Mouse (Mus musculus) embryonic fibroblast, embryonic 13.5 days (primary cell): Measurements from ENCODE around the gene Hira. TPM values are rescaled to one million over a fixed set of nuclear protein-coding genes. Genes with fewer than 3 reads are reported as not detected.
"Not testable (repeated sequence)": the region's sequence is repeated elsewhere in the genome, so short reads cannot be mapped to it uniquely, and the experiment has no call there.

Source experiments
- H3K27ac ChIP-seq: 2 replicates; pipeline ENCODE4 v1.5.1; 2012; ENCODE audit warnings: low read length, control low read depth, inconsistent platforms; ENCODE audit not compliant: insufficient read depth
- H3K4me1 ChIP-seq: 2 replicates; pipeline ENCODE4 v1.6.1; 2011; ENCODE audit warnings: low read length; ENCODE audit not compliant: control insufficient read depth, insufficient read depth
- H3K4me3 ChIP-seq: 2 replicates; pipeline ENCODE4 v1.5.1; 2011; ENCODE audit warnings: mild to moderate bottlenecking, control low read depth, low read length; ENCODE audit not compliant: insufficient read depth
- CTCF ChIP-seq: IDR thresholded peaks from 2 replicates; pipeline ENCODE4 v1.5.1; 2011; ENCODE audit warnings: mild to moderate bottlenecking, control low read depth, low read length, moderate library complexity, borderline replicate concordance; ENCODE audit not compliant: insufficient read depth
- POLR2A ChIP-seq: IDR thresholded peaks from 2 replicates; pipeline ENCODE4 v1.6.1; 2011; ENCODE audit warnings: low read depth, mild to moderate bottlenecking, control low read depth, low read length, moderate library complexity
- polyA plus RNA-seq: library from polyadenylated mRNA; stranded (reverse); fragments of >200 nt; gene quantifications from 2 replicates; pipeline ENCODE4 v1.2.4, GENCODE M21; 2011; ENCODE audit warnings: low read depth; ENCODE audit not compliant: missing spikeins, insufficient read length

Gene Hira
- polyA plus RNA-seq, 1 experiment, result 59.8 TPM

GRCm38 (mm10) chr16:18963486-18963885 is 86.6 kb downstream of the Hira start:
- Histone ChIP-seq H3K4me1 (no peaks in the 10 kb centered on the region), H3K4me3 (no peak overlapping the region), H3K27ac (no peak overlapping the region)
- TF ChIP-seq POLR2A (no peak), CTCF (no peak)

- no peaks in the 10 kb centered on the region for H3K4me1 ChIP-seq
- no peak for TF ChIP-seq POLR2A
- no peak for TF ChIP-seq CTCF
- H3K4me3 ChIP-seq, result no peak overlapping the region
- H3K27ac ChIP-seq, result no peak overlapping the region
Measured at GRCm38 (mm10) chr16:18969420-18970128, 92.7 kb downstream of the Hira start.

- Histone ChIP-seq H3K4me3 (no peak overlapping the region), H3K27ac (no peak overlapping the region), H3K4me1 (no peaks in the 10 kb centered on the region)
- TF ChIP-seq CTCF, result no peak
- TF ChIP-seq POLR2A, result no peak
Measured at GRCm38 (mm10) chr16:18970837-18971236, 94.0 kb downstream of the Hira start.

- not testable (repeated sequence) for H3K27ac ChIP-seq, H3K4me1 ChIP-seq, H3K4me3 ChIP-seq
Measured at GRCm38 (mm10) chr16:18975665-18976064, 98.8 kb downstream of the Hira start.

GRCm38 (mm10) chr16:18976315-18976714 is 99.5 kb downstream of the Hira start:
- no peaks in the 10 kb centered on the region for H3K4me1 ChIP-seq
- TF ChIP-seq CTCF, result no peak
- no peak for TF ChIP-seq POLR2A

GRCm38 (mm10) chr16:18986381-18986780 is 109.5 kb downstream of the Hira start:
- Histone ChIP-seq H3K4me1 (no peaks in the 10 kb centered on the region), H3K27ac (no peak overlapping the region), H3K4me3 (no peak overlapping the region)
- TF ChIP-seq POLR2A, result no peak
- no peak for TF ChIP-seq CTCF

More at GRCm38 (mm10) chr16:18976315-18976714, 99.5 kb downstream of the Hira start:
- H3K27ac ChIP-seq, result no peak overlapping the region
- no peak overlapping the region for H3K4me3 ChIP-seq

- Histone ChIP-seq H3K4me1 (no peaks in the 10 kb centered on the region), H3K27ac (no peak overlapping the region), H3K4me3 (no peak overlapping the region)
- TF ChIP-seq CTCF, result no peak
- TF ChIP-seq POLR2A, result no peak
Measured at GRCm38 (mm10) chr16:18986860-18987259, 110.0 kb downstream of the Hira start.

GRCm38 (mm10) chr16:19002610-19003389 is 126.0 kb downstream of the Hira start:
- H3K4me1 ChIP-seq, H3K4me3 ChIP-seq, H3K27ac ChIP-seq: not testable (repeated sequence)

- H3K4me3 ChIP-seq, result no peak overlapping the region
- no peak for TF ChIP-seq POLR2A
- TF ChIP-seq CTCF, result no peak
Measured at GRCm38 (mm10) chr16:19003757-19004156, 126.9 kb downstream of the Hira start.

GRCm38 (mm10) chr16:19005298-19005697 is 128.5 kb downstream of the Hira start:
- TF ChIP-seq POLR2A (no peak), CTCF (no peak)
- H3K4me1 ChIP-seq, result no peaks in the 10 kb centered on the region
- H3K4me3 ChIP-seq, result no peak overlapping the region
- H3K27ac ChIP-seq, result no peak overlapping the region

More at GRCm38 (mm10) chr16:19003757-19004156, 126.9 kb downstream of the Hira start:
- H3K4me1 ChIP-seq, result no peaks in the 10 kb centered on the region
- no peak overlapping the region for H3K27ac ChIP-seq

GRCm38 (mm10) chr16:19006715-19007114 is 129.9 kb downstream of the Hira start:
- TF ChIP-seq POLR2A (no peak), CTCF (no peak)
- Histone ChIP-seq H3K4me3 (no peak overlapping the region), H3K4me1 (no peaks in the 10 kb centered on the region), H3K27ac (no peak overlapping the region)

GRCm38 (mm10) chr16:19007186-19007591 is 130.4 kb downstream of the Hira start:
- H3K4me1 ChIP-seq, H3K27ac ChIP-seq, H3K4me3 ChIP-seq: not testable (repeated sequence)
